Mouse (Mus musculus): ENCODE data around the gene Mcam. TPM values are rescaled to one million over a fixed set of nuclear protein-coding genes. Genes with fewer than 3 reads are reported as not detected.

Mcam gene
- polyA plus RNA-seq, 1 experiment: 17.4 TPM

DNA sequence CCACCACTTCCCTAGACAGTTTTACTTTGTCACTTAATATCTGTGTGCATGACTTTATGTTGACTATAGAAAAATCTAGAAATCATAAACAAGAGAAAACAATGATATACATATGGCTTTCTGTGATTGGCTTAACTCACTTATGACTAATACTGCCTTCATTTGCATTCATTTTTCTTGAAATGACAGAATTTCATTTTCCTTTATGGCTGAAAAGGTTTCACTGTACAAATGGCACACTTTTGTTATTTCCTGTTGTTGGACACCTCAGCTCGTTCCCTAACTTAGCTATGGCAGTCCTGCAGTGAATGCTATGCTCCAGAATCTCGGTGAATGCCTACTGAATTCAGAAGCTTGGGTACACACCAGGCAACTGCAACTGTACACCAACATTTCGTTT lies 58.0 kb downstream of the Mcam start:
- DNase-seq (ENCODE audit: extremely low spot score in 1 of 2, low spot score in 1 of 2): no peak

Other genes with a start within 250 kb of the Mcam start
- gene Thy1, start 91.1 kb upstream of the Mcam start, polyA plus RNA-seq (2012; rRNA removed): 752 and 876 TPM in 2 replicates
- gene Usp2, start 67.4 kb upstream of the Mcam start, polyA plus RNA-seq (2012; rRNA removed): 40.2 and 44.9 TPM in 2 replicates
- 0.14 and 0.21 TPM in 2 replicates for gene Mfrp, start 32.7 kb upstream of the Mcam start, polyA plus RNA-seq (2012; rRNA removed)
- gene C1qtnf5, start 27.2 kb upstream of the Mcam start, polyA plus RNA-seq (2012; rRNA removed): 31.7 and 39.5 TPM in 2 replicates
- gene Gm49380, start 21.0 kb upstream of the Mcam start, polyA plus RNA-seq (2012; rRNA removed): 0.16 and 0.21 TPM in 2 replicates
- 26.9 and 29.0 TPM in 2 replicates for gene Rnf26, start 21.0 kb upstream of the Mcam start, polyA plus RNA-seq (2012; rRNA removed)
- 18.6 and 20.5 TPM in 2 replicates for gene Cbl, start 99.6 kb downstream of the Mcam start, polyA plus RNA-seq (2012; rRNA removed)
- gene Ccdc153, start 106.2 kb downstream of the Mcam start, polyA plus RNA-seq (2012; rRNA removed): 1.1 TPM in 1 of 2 replicates, not detected in the other
- 0.74 and 0.82 TPM in 2 replicates for gene Pdzd3, start 117.0 kb downstream of the Mcam start, polyA plus RNA-seq (2012; rRNA removed)
- 6.7 and 7.0 TPM in 2 replicates for gene Nlrx1, start 134.1 kb downstream of the Mcam start, polyA plus RNA-seq (2012; rRNA removed)
- 84.5 and 95.1 TPM in 2 replicates for gene Abcg4, start 154.1 kb downstream of the Mcam start, polyA plus RNA-seq (2012; rRNA removed)
- gene Hinfp, start 171.2 kb downstream of the Mcam start, polyA plus RNA-seq (2012; rRNA removed): 32.1 and 32.3 TPM in 2 replicates
- gene C2cd2l, start 185.8 kb downstream of the Mcam start, polyA plus RNA-seq (2012; rRNA removed): 201 and 202 TPM in 2 replicates
- gene Dpagt1, start 191.6 kb downstream of the Mcam start, polyA plus RNA-seq (2012; rRNA removed): 21.1 and 22.9 TPM in 2 replicates
- gene H2afx, start 200.2 kb downstream of the Mcam start, polyA plus RNA-seq (2012; rRNA removed): 65.4 and 75.0 TPM in 2 replicates
- gene Hmbs, start 209.8 kb downstream of the Mcam start, polyA plus RNA-seq (2012; rRNA removed): 30.3 and 33.4 TPM in 2 replicates
- 44.1 and 47.2 TPM in 2 replicates for gene Vps11, start 227.2 kb downstream of the Mcam start, polyA plus RNA-seq (2012; rRNA removed)
- 51.3 and 54.5 TPM in 2 replicates for gene Hyou1, start 245.0 kb downstream of the Mcam start, polyA plus RNA-seq (2012; rRNA removed)